Mouse (Mus musculus): Measurements from ENCODE around the gene Armh3. TPM values are rescaled to one million over a fixed set of nuclear protein-coding genes. Genes with fewer than 3 reads are reported as not detected.

The Armh3 gene
- total RNA-seq, 1 experiment from 2014 or later = 7.5 TPM

DNA sequence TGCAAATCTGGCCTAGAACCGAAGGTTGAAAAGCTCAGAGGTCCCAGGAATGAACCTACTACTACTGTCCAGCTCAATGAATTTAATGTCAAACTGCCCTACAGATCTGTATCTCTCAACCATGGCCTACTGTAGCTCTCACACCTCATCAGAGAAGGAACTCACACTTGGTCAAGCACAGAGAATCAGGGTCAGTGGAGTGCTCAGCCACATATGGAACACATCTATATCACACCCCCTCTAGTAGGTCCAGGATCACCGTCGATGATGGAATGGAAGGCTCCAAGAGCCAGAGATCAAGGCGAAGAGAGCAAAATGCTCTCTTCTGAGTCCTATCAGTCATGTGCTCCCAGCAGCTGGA, 150.6 kb downstream of the Armh3 start:
- no peak for ATAC-seq (replicated peaks; ENCODE audit: insufficient number of reproducible peaks, low FRiP score, low TSS enrichment, poor library complexity, severe bottlenecking)

DNA sequence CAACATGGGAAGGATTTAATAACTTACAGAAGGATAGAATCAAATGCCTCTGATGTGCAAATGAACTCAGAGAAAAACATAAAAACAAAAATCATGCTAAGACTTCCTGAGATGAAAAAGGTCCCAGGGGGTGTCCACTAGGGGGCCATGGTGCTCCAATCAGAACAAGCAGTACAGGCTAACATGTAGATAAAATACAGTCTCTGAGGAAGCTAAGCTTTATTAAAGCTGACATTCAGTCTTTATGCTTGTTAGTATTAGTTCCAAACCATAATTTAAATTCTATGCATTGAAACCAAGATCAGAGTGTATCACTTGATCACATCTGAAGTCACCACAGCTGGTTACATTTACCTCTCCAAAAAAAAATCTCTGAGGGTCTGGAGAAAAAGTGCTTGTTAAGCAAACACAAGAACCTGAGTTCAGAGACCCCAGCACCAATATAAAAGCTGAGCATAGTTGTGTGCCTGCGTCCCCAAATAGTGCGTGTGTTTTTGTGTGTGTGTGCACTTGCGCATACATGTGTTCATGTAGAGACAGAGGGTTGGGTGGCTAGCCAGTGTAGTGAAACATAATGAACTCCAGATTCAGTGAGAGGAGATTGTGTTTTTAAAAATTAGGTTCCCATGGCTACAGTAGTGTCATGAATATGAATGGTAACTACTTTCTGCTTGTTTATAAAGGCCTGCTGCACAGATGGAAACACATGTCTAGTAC, 151.1 kb downstream of the Armh3 start:
- no peak for ATAC-seq (replicated peaks; ENCODE audit: insufficient number of reproducible peaks, low FRiP score, low TSS enrichment, poor library complexity, severe bottlenecking)

DNA sequence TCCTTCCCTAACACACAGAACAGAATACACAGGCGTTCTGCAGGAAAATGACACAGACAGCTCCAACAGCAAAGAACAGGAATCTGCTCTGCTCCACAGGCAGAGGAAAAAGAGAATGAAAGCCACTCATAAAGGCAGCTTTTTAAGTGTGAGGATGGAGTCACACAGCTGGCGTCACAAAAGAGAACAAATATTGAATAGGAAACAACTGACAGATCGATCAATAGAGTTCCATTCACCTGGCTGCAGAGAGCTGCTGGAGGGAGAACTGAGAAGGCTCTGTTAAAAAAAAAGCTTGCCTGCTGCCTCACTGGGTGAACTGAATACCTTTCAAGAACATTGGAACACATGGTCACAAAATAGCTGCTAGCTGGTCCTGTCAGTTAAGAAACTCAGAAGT, 154.1 kb downstream of the Armh3 start:
- ATAC-seq (replicated peaks; ENCODE audit: insufficient number of reproducible peaks, low FRiP score, low TSS enrichment, poor library complexity, severe bottlenecking) = no peak

DNA sequence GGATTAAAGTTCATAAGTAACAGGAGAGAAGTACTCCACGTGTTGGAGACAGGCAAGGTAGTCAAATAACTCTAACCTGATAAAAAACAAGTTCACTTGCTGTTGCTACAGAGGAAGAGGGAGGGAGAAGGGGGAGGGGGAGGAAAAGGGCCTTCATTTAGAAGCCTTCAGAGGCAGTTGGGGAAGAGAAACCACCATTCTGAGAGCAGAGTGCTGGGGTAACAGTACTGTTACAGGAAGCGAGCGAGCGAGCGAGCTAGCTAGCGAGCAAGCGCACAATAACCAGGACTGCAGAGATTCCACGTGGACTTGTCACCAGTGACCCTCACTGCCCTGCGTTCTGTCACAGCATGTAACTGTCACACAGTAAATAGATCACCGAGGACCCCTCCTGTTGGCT, 154.9 kb downstream of the Armh3 start:
- ATAC-seq (replicated peaks; ENCODE audit: insufficient number of reproducible peaks, low FRiP score, low TSS enrichment, poor library complexity, severe bottlenecking) = peak; percentile 79

DNA sequence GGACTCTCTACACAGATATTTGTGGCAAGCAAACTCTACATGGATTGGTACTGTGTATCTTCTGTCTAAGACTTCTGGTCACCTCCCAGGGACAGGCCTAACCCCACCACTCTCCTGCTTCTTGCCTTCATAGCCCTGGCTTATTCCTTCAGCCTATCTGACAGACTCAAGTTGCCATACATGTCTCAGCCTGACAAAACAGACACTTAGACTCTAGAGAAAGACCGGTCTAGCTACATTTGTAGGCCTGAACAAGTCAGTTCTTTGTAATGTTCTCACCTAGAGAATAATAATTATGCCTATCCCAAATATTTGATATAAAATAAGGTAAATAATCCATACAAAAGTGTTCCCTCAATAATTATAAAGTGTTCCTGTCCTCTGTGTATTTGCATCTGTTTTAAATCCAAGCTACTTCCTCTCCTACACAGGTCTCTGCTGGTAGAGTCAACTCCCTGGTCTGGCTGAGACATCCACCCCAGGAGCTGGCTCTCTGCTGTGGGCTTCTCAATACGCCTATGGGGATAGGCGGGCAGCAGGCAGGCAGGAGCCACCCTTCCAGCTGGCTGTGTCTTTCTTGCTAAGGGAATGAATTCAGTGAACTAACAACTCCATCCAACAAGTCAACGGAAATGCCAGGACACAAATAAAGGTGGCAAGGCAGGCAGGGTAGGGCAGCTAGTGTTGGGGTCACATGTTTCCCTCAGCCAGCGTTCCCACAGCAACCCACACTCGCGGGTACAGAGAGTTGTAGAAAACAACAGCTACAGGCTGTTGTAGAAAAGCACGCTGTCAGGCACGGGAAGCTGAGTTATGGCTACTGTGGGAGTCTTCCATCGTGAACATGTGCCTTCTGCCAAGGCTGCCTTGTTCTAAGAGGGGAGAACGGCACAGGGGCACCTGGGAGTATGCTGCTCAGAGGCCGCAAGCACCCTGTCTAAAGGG, 161.0 kb downstream of the Armh3 start:
- no peak for ATAC-seq (replicated peaks; ENCODE audit: insufficient number of reproducible peaks, low FRiP score, low TSS enrichment, poor library complexity, severe bottlenecking)

DNA sequence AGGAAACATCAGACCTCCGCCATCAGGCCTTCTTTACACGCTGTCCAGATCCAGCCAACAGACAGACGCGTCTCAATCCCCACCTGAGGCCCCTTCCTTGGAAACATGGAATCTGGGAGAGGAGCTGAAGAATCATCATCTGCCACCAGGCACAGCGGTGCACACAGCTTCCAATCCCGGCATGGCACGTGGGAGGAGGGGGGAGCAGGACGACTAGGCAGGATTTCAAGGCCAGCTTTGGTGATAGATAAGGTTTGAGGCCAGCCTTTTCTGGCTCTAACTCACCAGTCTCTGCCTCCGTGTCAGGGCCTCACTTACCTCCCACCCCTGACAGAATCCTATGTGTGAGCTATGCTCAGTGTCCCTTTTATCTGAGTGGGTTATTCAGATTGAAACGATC, 162.8 kb downstream of the Armh3 start:
- ATAC-seq (replicated peaks; ENCODE audit: insufficient number of reproducible peaks, low FRiP score, low TSS enrichment, poor library complexity, severe bottlenecking) = no peak

DNA sequence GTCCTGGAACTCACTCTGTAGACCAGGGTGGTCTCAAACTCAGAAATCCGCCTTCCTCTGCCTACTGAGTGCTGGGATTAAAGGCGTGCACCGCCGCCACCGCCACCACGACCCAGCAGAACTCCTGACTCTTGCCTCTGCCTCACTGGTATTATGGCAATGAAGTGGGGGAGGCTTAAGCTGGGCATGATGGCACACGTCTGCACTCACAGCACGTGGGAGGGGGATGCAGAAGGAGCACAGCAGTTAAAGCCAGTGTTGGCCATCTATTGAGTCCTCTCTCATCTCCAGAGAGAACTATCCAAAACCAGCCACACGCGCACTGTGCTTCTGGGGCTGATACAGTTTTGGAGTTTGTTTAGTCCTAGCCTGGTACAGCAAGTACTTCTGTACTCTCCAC, 164.6 kb downstream of the Armh3 start:
- no peak for ATAC-seq (replicated peaks; ENCODE audit: insufficient number of reproducible peaks, low FRiP score, low TSS enrichment, poor library complexity, severe bottlenecking)

DNA sequence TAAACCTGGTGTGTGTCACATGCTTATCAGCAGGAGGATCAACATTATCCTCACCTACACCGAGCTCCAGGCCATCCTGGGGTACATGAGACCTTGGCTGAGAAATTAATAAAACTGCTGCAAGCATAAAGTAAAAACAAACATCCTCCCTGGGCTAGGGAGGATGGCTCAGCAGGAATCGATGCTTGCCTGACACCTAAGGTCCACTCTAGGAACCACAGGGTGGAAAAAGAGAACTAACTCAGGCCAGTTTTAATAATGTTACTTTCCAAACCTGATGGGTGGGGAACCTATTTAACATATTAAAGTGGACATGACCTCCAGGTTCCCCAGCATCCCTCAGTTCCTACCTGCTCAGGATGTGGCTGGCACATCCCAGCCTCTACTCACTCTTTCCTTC, 167.6 kb downstream of the Armh3 start:
- ATAC-seq (replicated peaks; ENCODE audit: insufficient number of reproducible peaks, low FRiP score, low TSS enrichment, poor library complexity, severe bottlenecking) = no peak

DNA sequence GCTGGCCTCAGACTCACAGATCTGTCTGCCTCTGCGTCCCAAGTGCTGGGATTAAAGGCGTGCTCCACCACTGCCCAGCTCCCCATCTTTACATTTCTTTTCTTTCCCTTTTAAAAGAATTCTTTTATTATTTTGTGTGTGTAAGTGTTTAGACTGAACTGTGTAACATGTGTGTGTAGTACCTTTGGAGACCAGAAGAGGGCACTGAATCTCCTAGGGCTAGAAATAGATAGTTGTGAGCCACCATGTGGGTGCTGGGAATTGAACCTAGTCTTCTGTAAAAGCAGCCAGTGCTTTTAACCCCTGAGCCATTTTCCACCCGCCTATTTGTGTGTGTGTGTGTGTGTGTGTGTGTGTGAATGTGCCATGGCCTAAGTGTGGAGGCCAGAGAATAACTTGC, 170.6 kb downstream of the Armh3 start:
- ATAC-seq (replicated peaks; ENCODE audit: insufficient number of reproducible peaks, low FRiP score, low TSS enrichment, poor library complexity, severe bottlenecking) = no peak

DNA sequence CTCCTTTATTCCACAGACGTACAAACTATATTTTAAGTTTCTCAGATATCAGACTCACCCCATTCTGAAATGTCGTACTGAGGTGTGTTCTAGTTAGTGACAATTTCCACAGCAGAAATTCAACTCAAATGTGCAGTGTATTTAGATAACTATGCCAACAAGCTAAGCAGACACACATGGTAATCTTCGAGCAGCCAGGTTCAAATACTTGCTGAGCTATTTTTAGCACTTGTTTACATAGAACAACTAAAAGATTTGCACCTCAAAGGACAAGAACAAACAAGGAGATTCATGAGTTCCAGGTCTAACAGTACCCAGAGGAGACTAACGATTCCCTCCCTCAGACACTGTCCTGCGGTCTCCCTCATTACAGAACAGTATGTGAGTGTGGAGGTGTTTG, 171.2 kb downstream of the Armh3 start:
- no peak for ATAC-seq (replicated peaks; ENCODE audit: insufficient number of reproducible peaks, low FRiP score, low TSS enrichment, poor library complexity, severe bottlenecking)

DNA sequence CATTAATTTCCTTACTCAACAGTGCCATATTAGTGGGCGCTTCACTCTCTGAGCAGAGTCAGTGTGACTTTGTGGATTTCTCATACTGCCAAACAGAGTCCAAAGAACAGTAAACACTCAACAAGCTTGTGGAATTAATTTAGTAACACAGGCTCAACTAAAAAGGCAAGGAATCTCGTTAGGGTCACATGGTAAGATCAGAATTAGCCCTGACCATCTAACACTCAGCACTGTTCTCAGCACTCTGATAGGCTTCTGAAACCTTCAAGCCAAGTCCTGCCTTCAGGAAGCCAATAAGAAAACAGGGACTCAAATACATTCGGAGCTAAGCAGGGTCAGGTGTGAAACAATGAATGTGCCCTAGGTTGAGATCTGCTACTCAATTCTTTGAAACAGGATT, 172.1 kb downstream of the Armh3 start:
- ATAC-seq (replicated peaks; ENCODE audit: insufficient number of reproducible peaks, low FRiP score, low TSS enrichment, poor library complexity, severe bottlenecking) = no peak

DNA sequence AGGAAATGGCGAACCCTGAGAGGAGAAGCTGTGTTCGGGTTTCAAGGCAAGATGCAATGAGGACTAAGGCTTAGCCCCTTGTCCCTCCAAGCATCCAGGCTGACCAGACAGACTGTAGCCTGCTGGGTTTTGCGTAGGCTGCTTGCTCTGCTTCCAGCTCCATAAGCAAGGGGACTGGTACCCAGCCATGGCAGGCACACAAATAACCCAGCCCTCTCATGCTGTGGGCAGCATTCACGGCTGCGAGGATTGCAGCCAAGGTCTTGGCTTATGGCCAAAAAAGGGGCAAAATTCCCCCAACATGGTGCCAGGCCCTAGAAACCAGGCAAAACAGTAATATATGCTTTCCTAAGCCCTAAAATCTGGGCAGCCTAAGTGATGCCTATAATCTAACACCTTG, 176.5 kb downstream of the Armh3 start:
- no peak for ATAC-seq (replicated peaks; ENCODE audit: insufficient number of reproducible peaks, low FRiP score, low TSS enrichment, poor library complexity, severe bottlenecking)

DNA sequence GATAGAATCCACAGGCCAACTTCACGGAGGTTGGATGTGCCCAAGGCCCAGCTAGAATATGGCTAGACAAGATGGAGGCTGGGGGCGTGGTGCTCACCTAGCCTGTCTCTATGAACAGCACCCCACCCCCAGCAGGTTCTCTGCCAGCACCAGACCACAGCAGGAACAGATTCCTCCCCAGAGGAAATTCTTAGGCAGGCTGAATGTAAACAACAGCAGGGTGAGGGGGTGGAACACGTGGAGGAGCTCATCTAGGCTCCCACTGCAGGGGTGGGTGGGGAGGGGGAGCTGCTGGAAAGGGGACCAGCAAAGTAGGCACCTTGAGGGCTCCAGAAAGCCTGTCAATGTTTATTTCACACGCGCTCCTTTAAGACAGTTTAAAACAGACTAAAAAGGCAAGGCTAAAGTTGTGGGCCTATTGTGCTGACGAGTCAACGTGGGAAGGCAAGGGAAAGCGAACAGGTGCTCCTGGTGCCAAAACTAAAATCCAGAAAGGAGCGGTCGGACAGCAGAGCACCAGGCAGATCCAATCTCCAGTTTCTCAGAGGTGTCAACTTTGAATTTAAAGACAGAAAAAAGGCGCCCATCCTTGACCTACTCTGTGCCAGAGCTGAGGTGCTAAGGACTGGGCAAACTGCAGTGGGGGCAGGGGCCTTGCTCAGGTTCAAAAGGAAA, 180.3 kb downstream of the Armh3 start:
- no peak for ATAC-seq (replicated peaks; ENCODE audit: insufficient number of reproducible peaks, low FRiP score, low TSS enrichment, poor library complexity, severe bottlenecking)

DNA sequence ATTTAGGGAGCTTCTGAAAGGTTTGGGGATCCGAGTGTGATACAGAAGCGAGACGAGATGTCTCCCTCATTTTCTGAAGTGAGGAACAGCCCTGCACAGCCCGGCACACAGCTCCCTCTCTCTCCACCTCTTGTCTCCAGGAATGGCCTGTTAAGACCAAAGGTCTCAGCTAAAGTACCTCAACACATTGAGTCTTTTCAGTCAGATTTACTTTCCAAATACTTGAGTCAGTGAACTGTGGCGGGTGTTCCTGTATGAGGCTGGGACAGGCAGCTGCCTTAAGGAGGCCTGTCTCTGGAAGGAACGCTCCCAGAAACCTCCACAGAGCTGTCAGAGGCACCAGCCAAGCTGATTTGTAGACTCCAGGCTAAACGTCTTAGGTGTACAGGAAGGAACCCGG, 181.6 kb downstream of the Armh3 start:
- ATAC-seq (replicated peaks; ENCODE audit: insufficient number of reproducible peaks, low FRiP score, low TSS enrichment, poor library complexity, severe bottlenecking) = no peak

DNA sequence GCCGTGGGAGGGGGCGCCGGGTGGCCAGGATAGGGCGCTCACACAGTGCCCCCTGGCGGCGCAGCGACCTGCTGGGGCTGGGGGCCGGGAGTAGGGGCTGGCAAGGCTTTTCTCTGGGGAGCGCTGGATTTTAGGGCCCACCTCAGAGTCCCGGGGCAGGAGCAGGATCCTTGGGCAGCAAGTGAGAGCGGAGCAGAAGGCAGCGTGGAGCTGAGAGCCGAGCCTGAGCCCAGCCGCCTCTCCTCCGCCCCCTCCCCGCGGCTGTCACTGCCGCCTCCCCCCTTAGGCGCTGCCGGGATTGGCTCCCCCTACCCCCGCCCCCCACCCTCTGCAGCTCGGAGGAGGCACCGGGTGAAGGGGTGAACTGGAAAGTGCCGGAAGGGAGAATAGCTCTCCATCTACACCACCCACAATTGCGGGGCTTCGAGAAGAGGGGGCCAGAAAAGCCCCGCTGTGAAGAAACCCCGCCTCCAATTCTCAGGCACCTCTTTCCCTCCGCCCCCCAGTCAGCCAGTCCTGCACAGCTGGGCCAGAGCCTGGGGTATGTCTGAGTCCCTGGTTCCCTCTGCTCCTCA, 182.4 kb downstream of the Armh3 start, which contains the start of gene Kcnip2:
TSS of gene Kcnip2 (minus strand) at position 231 of the 575 bp plus-strand sequence.
- no peak for ATAC-seq (replicated peaks; ENCODE audit: insufficient number of reproducible peaks, low FRiP score, low TSS enrichment, poor library complexity, severe bottlenecking)

DNA sequence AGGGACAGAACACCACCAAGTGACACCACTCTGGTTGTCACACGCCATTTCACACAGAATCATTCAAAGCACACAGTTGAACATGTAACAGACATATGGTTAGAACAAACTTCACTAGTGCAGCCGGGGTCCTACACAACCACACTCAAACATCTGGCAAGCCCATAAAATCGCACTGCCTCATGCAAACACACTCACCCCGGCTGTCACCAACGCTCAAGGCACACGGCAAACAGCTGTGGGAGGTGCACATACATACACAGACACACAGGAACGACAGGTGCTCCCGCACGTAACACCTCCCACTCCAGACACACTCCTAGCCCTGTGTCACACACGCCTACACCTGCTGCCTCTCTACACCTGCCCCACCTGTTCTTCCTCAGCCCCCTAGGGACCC, 183.1 kb downstream of the Armh3 start:
- no peak for ATAC-seq (replicated peaks; ENCODE audit: insufficient number of reproducible peaks, low FRiP score, low TSS enrichment, poor library complexity, severe bottlenecking)

DNA sequence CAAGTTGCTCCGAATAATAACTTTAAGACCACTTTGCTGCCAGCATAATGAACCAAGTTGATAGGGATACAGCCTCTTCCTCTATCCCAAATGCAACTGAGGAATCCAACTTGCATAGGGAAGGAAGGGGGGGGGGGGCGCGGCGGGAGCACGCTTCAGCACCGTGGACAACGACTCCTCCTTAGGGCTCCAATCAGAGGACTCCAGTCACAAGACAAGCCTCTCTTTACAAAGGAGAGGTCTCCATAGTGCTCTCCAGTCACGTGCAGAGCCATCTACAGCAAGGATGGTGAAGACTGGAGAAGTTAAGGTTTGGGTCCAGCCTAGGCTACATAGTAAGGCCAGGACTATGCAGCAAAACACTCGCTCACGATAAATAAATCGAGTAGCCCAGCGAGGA, 184.5 kb downstream of the Armh3 start:
- no peak for ATAC-seq (replicated peaks; ENCODE audit: insufficient number of reproducible peaks, low FRiP score, low TSS enrichment, poor library complexity, severe bottlenecking)

DNA sequence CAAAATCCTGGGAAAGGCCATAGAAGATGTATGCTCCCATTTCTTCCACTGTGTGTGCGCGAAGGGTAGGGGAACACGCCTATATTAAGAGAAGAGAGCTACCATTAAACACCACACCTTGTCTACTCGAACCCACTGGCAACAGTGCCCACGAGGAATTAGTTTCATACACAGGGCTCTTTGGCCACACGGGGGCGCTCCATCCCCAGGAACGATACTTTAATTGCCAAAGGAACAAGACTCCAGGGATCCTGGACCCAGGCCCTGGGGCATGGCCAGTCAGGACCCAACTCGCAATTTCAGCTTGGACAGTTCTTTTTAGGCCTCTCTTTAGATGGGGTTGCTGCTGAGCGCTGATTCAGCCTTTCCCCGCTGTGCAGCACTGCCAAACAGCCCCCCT, 185.0 kb downstream of the Armh3 start:
- ATAC-seq (replicated peaks; ENCODE audit: insufficient number of reproducible peaks, low FRiP score, low TSS enrichment, poor library complexity, severe bottlenecking) = 0 out of 2 replicates have a peak, but pooled peaks have one; percentile 52

DNA sequence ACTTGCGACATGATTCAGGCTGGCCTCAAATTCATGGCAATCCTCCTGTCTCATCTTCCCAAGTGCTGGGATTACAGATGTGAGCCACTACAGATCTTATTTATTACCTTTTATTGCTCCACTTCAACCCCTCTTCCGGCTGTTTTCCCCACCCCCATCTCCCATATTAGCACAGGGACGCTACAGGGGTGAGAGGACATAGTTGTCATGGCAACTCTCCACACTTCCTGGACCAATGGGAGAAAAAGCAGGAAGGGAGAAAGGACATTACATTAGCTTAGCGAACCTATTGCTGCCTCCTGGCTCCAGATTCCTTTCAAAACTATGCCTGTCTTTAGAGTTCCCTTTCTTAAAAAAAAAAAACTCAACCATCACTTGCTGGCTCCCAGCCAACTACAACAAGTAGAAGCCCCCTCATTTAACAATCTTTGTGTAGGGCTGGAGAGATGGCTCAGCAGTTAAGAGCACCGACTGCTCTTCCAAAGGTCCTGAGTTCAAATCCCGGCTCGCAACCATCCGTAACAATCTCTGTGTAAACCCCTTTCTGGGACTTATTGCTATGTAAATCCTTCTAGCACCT, 185.5 kb downstream of the Armh3 start:
- ATAC-seq (replicated peaks; ENCODE audit: insufficient number of reproducible peaks, low FRiP score, low TSS enrichment, poor library complexity, severe bottlenecking) = no peak
